Mouse (Mus musculus): ENCODE measurements around the gene Itpr2. TPM values are rescaled to one million over a fixed set of nuclear protein-coding genes. Genes with fewer than 3 reads are reported as not detected.

Itpr2 gene
- polyA plus RNA-seq, 2 experiments: 0.64 to 1.7 TPM

GRCm38 (mm10) chr6:146497866-146498265, 4.2 kb downstream of the Itpr2 start:
- Histone ChIP-seq H3K4me1 (replicated peaks; ENCODE audit: control insufficient read depth in 2 of 2, insufficient read depth in 2 of 2, low read length in 1 of 2) (peaks cover 0 to 12% of the 10 kb centered on the region in 2 experiments; a peak in 2 of 4 replicates), H3K4me2 (ENCODE audit: low read depth) (no peak overlapping the region), H3K4me3 (ENCODE audit: insufficient read depth in 1 of 2, low read depth in 2 of 2, low read length in 2 of 2) (no peak overlapping the region), H3K27me3 (ENCODE audit: control insufficient read depth, insufficient read depth, low read length) (peaks cover 3% of the 10 kb centered on the region), H3K27ac (no peak overlapping the region), H3K36me3 (replicated peaks; ENCODE audit: control insufficient read depth, insufficient read depth, low read depth) (no peaks in the 10 kb centered on the region), H3K9ac (replicated peaks) (no peak overlapping the region), H3K9me3 (ENCODE audit: control insufficient read depth, low read length) (no peaks in the 10 kb centered on the region)
- ATAC-seq (ENCODE audit: insufficient read depth): no peak
- WGBS (ENCODE audit: insufficient replicate concordance): 61% methylated on average over 4 of the region's 4 CpGs
- no peak for DNase-seq (ENCODE audit: low read depth in 3 of 3, low spot score in 3 of 3)
- TF ChIP-seq EP300 (IDR thresholded peaks at IDR 0.05; ENCODE audit: low read depth) (no peak), CTCF (IDR thresholded peaks at IDR 0.05; ENCODE audit: low read depth) (no peak)

GRCm38 (mm10) chr6:146497435-146497834, 4.6 kb downstream of the Itpr2 start:
- no peak overlapping the region for H3K9ac ChIP-seq (replicated peaks)
- WGBS (ENCODE audit: insufficient replicate concordance): 67% methylated on average over 3 of the region's 3 CpGs
- H3K27ac ChIP-seq: no peak overlapping the region

GRCm38 (mm10) chr6:146491680-146492079, 10.3 kb downstream of the Itpr2 start:
- no peaks in the 10 kb centered on the region for H3K27me3 ChIP-seq (ENCODE audit: control insufficient read depth, insufficient read depth, low read length)
- no peak overlapping the region for H3K27ac ChIP-seq
- H3K4me1 ChIP-seq (replicated peaks; ENCODE audit: control insufficient read depth in 2 of 2, insufficient read depth in 2 of 2, low read length in 1 of 2): peaks cover 0 to 2% of the 10 kb centered on the region in 2 experiments; a peak in 1 of 4 replicates
- TF ChIP-seq EP300 (IDR thresholded peaks at IDR 0.05; ENCODE audit: low read depth): no peak
- TF ChIP-seq CTCF (IDR thresholded peaks at IDR 0.05; ENCODE audit: low read depth): no peak
- WGBS (ENCODE audit: insufficient replicate concordance): 63% methylated on average over 2 of the region's 2 CpGs
- no peak overlapping the region for H3K9ac ChIP-seq (replicated peaks)
- no peak for ATAC-seq (ENCODE audit: insufficient read depth)
- H3K4me2 ChIP-seq (ENCODE audit: low read depth): no peak overlapping the region
- H3K9me3 ChIP-seq (ENCODE audit: control insufficient read depth, low read length): no peaks in the 10 kb centered on the region
- no peak overlapping the region for H3K4me3 ChIP-seq (ENCODE audit: insufficient read depth in 1 of 2, low read depth in 2 of 2, low read length in 2 of 2)
- DNase-seq (ENCODE audit: low read depth in 3 of 3, low spot score in 3 of 3): no peak
- H3K36me3 ChIP-seq (replicated peaks; ENCODE audit: control insufficient read depth, insufficient read depth, low read depth): no peaks in the 10 kb centered on the region

More at GRCm38 (mm10) chr6:146497435-146497834, 4.6 kb downstream of the Itpr2 start:
- H3K36me3 ChIP-seq (replicated peaks; ENCODE audit: control insufficient read depth, insufficient read depth, low read depth): no peaks in the 10 kb centered on the region
- H3K9me3 ChIP-seq (ENCODE audit: control insufficient read depth, low read length): no peaks in the 10 kb centered on the region
- ATAC-seq (ENCODE audit: insufficient read depth) (no peak), DNase-seq (ENCODE audit: low read depth in 3 of 3, low spot score in 3 of 3) (no peak)
- H3K4me3 ChIP-seq (ENCODE audit: insufficient read depth in 1 of 2, low read depth in 2 of 2, low read length in 2 of 2): no peak overlapping the region
- H3K4me2 ChIP-seq (ENCODE audit: low read depth): no peak overlapping the region
- H3K4me1 ChIP-seq (replicated peaks; ENCODE audit: control insufficient read depth in 2 of 2, insufficient read depth in 2 of 2, low read length in 1 of 2): peaks cover 0 to 12% of the 10 kb centered on the region in 2 experiments; a peak in 2 of 4 replicates
- no peak for TF ChIP-seq CTCF (IDR thresholded peaks at IDR 0.05; ENCODE audit: low read depth)
- no peak for TF ChIP-seq EP300 (IDR thresholded peaks at IDR 0.05; ENCODE audit: low read depth)
- no peaks in the 10 kb centered on the region; the same call in 1 of the 2 replicates for H3K27me3 ChIP-seq (ENCODE audit: control insufficient read depth, insufficient read depth, low read length)

GRCm38 (mm10) chr6:146490416-146490960, 11.5 kb downstream of the Itpr2 start:
- H3K4me1 ChIP-seq (replicated peaks; ENCODE audit: control insufficient read depth in 2 of 2, insufficient read depth in 2 of 2, low read length in 1 of 2): peaks cover 0 to 2% of the 10 kb centered on the region in 2 experiments; a peak in 1 of 4 replicates
- H3K9me3 ChIP-seq (ENCODE audit: control insufficient read depth, low read length): no peaks in the 10 kb centered on the region
- WGBS (ENCODE audit: insufficient replicate concordance): 63% methylated on average over 9 of the region's 9 CpGs
- H3K4me3 ChIP-seq (ENCODE audit: insufficient read depth in 1 of 2, low read depth in 2 of 2, low read length in 2 of 2): no peak overlapping the region
- no peaks in the 10 kb centered on the region for H3K27me3 ChIP-seq (ENCODE audit: control insufficient read depth, insufficient read depth, low read length)
- H3K36me3 ChIP-seq (replicated peaks; ENCODE audit: control insufficient read depth, insufficient read depth, low read depth): no peaks in the 10 kb centered on the region
- ATAC-seq (ENCODE audit: insufficient read depth) (no peak), DNase-seq (ENCODE audit: low read depth in 3 of 3, low spot score in 3 of 3) (no peak)
- TF ChIP-seq EP300 (IDR thresholded peaks at IDR 0.05; ENCODE audit: low read depth) (no peak), CTCF (IDR thresholded peaks at IDR 0.05; ENCODE audit: low read depth) (no peak)
- no peak overlapping the region for H3K4me2 ChIP-seq (ENCODE audit: low read depth)
- H3K27ac ChIP-seq: no peak overlapping the region
- H3K9ac ChIP-seq (replicated peaks): no peak overlapping the region

GRCm38 (mm10) chr6:146489841-146490240, 12.2 kb downstream of the Itpr2 start:
- Histone ChIP-seq H3K9ac (replicated peaks) (no peak overlapping the region), H3K27ac (no peak overlapping the region), H3K4me3 (ENCODE audit: insufficient read depth in 1 of 2, low read depth in 2 of 2, low read length in 2 of 2) (no peak overlapping the region), H3K4me1 (replicated peaks; ENCODE audit: control insufficient read depth in 2 of 2, insufficient read depth in 2 of 2, low read length in 1 of 2) (peaks cover 0 to 2% of the 10 kb centered on the region in 2 experiments; a peak in 1 of 4 replicates), H3K27me3 (ENCODE audit: control insufficient read depth, insufficient read depth, low read length) (no peaks in the 10 kb centered on the region), H3K9me3 (ENCODE audit: control insufficient read depth, low read length) (no peaks in the 10 kb centered on the region), H3K4me2 (ENCODE audit: low read depth) (no peak overlapping the region), H3K36me3 (replicated peaks; ENCODE audit: control insufficient read depth, insufficient read depth, low read depth) (no peaks in the 10 kb centered on the region)
- 67% methylated on average over 6 of the region's 6 CpGs for WGBS (ENCODE audit: insufficient replicate concordance)
- TF ChIP-seq EP300 (IDR thresholded peaks at IDR 0.05; ENCODE audit: low read depth) (no peak), CTCF (IDR thresholded peaks at IDR 0.05; ENCODE audit: low read depth) (no peak)
- no peak for ATAC-seq (ENCODE audit: insufficient read depth)
- no peak for DNase-seq (ENCODE audit: low read depth in 3 of 3, low spot score in 3 of 3)
